Comparison of ENCODE assay signal across 14 mouse cellular contexts in genomic region chr12:12222585-12223290, GRCm38 (mm10). TPM values are rescaled to one million over a fixed set of nuclear protein-coding genes. Genes with fewer than 3 reads are reported as not detected.
DNase-seq lines count a peak whose midpoint lies in the region; ATAC-seq and TF ChIP-seq lines count a peak whose summit lies in the region.
"Had no signal": no experiment of that assay in that cellular context is flagged by ENCODE, and none has a peak within 500 bp of the region (broad histone marks: within the 10 kb centered on the region; RNA-seq: fewer than 3 reads in every experiment).

No protein-coding gene starts in this region.

- peak; percentile 42 to 44 for DNase-seq in heart, adult 2 months
- DNase-seq in heart, postnatal 10 days = peak; percentile 19 to 24
- no peak for DNase-seq in thymus, postnatal 10 days (ENCODE audit: low spot score in 2 of 2)
- DNase-seq in layer of hippocampus, adult 9-11 months = no peak
- no peak for DNase-seq in spleen, adult 18-20 months
- DNase-seq: cerebellum, adult 9-11 months; liver, embryonic 13.5 days had no signal

- no peaks in the 10 kb centered on the region for H3K27me3 ChIP-seq in heart, adult 2 months (ENCODE audit: control insufficient read depth, insufficient read depth, low read length)
- H3K27me3 ChIP-seq in heart, embryonic 11.5 days (ENCODE audit: control insufficient read depth, insufficient read depth, low read length) = no peaks in the 10 kb centered on the region
- H3K27me3 ChIP-seq: liver, embryonic 13.5 days had no signal

- H3K9ac ChIP-seq in heart, adult 2 months (ENCODE audit: low read depth, low read length) = no peak overlapping the region
- no peak overlapping the region for H3K9ac ChIP-seq in heart, embryonic 11.5 days (ENCODE audit: low read depth, low read length)
- H3K9ac ChIP-seq: hindbrain, embryonic 14.5 days; liver, embryonic 13.5 days had no signal

- intact Hi-C loops in heart, adult 2 months (cut with DNase I) = loop anchor here (5.0 kb wide), 1 partner anchor 40 kb away; the partner anchor contains the start of gene Fam49a
- intact Hi-C loops in heart, postnatal 10 days (cut with DNase I) = no loop called here

- no peak for ATAC-seq in heart, embryonic 11.5 days (replicated peaks; ENCODE audit: insufficient number of reproducible peaks, low FRiP score, low TSS enrichment)
- ATAC-seq: midbrain, embryonic 16.5 days had no signal

- 67% methylated on average over 9 of the region's 9 CpGs for WGBS in heart, adult 2 months
- WGBS in heart, embryonic 11.5 days (ENCODE audit: insufficient replicate concordance) = 74% methylated on average over 9 of the region's 9 CpGs
- 85% methylated on average over 9 of the region's 9 CpGs for WGBS in macrophage (ENCODE audit: missing documents)

- H3K36me3 ChIP-seq in heart, adult 2 months (ENCODE audit: control insufficient read depth, insufficient read depth, low read length) = no peaks in the 10 kb centered on the region
- H3K36me3 ChIP-seq in heart, embryonic 11.5 days (ENCODE audit: control insufficient read depth, insufficient read depth, low read length) = no peaks in the 10 kb centered on the region
- no peaks in the 10 kb centered on the region for H3K36me3 ChIP-seq in macrophage (ENCODE audit: inconsistent target)
- H3K36me3 ChIP-seq: liver, embryonic 13.5 days had no signal

- H3K4me3 ChIP-seq in heart, adult 2 months = no peak overlapping the region
- H3K4me3 ChIP-seq in heart, embryonic 11.5 days (ENCODE audit: low read depth, low read length) = no peak overlapping the region
- no peak overlapping the region for H3K4me3 ChIP-seq in bone marrow macrophage, adult 2 months (ENCODE audit: insufficient read depth, low read length)
- no peak overlapping the region for H3K4me3 ChIP-seq in macrophage (ENCODE audit: inconsistent target)
- H3K4me3 ChIP-seq: liver, embryonic 13.5 days had no signal

- no peak for TF ChIP-seq POLR2A in heart, adult 2 months (IDR thresholded peaks at IDR 0.05; ENCODE audit: insufficient read depth, low read depth, low read length)
- no peak for TF ChIP-seq POLR2A in bone marrow macrophage, adult 2 months (IDR thresholded peaks at IDR 0.05; ENCODE audit: borderline replicate concordance, low read depth, low read length)

- no peaks in the 10 kb centered on the region for H3K79me2 ChIP-seq in heart, adult 2 months (replicated peaks; ENCODE audit: control insufficient read depth, insufficient read depth, low read length)
- no peaks in the 10 kb centered on the region for H3K79me2 ChIP-seq in macrophage (ENCODE audit: inconsistent target)

- H3K9me3 ChIP-seq in heart, embryonic 11.5 days (replicated peaks; ENCODE audit: control insufficient read depth, low read length) = no peaks in the 10 kb centered on the region
- H3K9me3 ChIP-seq: liver, embryonic 13.5 days had no signal

- TF ChIP-seq EP300 in heart, adult 2 months (IDR thresholded peaks at IDR 0.05; ENCODE audit: insufficient read depth, low read depth, low read length) = no peak

- no peak overlapping the region; the same call in 1 of the 2 replicates for H3K27ac ChIP-seq in heart, adult 2 months
- no peak overlapping the region for H3K27ac ChIP-seq in heart, embryonic 11.5 days (ENCODE audit: low read depth, low read length)
- peak overlapping the region; percentile 58 for H3K27ac ChIP-seq in bone marrow macrophage, adult 2 months (ENCODE audit: insufficient read depth, low read depth, low read length)
- peak overlapping the region; percentile 50 for H3K27ac ChIP-seq in macrophage
- H3K27ac ChIP-seq: hindbrain, embryonic 14.5 days; kidney, postnatal 0 days; liver, embryonic 13.5 days had no signal

- peaks cover 6% of the 10 kb centered on the region; the same call in 1 of the 2 replicates for H3K4me1 ChIP-seq in heart, adult 2 months (ENCODE audit: control insufficient read depth, insufficient read depth, low read length)
- no peaks in the 10 kb centered on the region for H3K4me1 ChIP-seq in heart, embryonic 11.5 days (ENCODE audit: control insufficient read depth, insufficient read depth, low read length)
- H3K4me1 ChIP-seq in bone marrow macrophage, adult 2 months (ENCODE audit: control insufficient read depth, insufficient read depth, low read length) = peaks cover 56% of the 10 kb centered on the region
- H3K4me1 ChIP-seq: liver, embryonic 13.5 days had no signal

- TF ChIP-seq CTCF in heart, adult 2 months (IDR thresholded peaks at IDR 0.05) = no peak
- TF ChIP-seq CTCF in bone marrow macrophage, adult 2 months (IDR thresholded peaks at IDR 0.05; ENCODE audit: low read depth, low read length) = no peak

- H3K4me2 ChIP-seq in heart, embryonic 11.5 days = no peak overlapping the region
- H3K4me2 ChIP-seq: hindbrain, embryonic 14.5 days; liver, embryonic 13.5 days had no signal

RNA-seq across cellular contexts. Expression of gene Fam49a, which starts 39.2 kb away (rescaled TPM):
- total RNA-seq in heart, adult 2 months (2021) = 1 to 10 TPM; 7.1 to 9.8 TPM
- polyA plus RNA-seq in heart, adult 2 months (2012; rRNA removed) = 4.1 and 6.5 TPM in 2 replicates
- polyA plus RNA-seq in heart, embryonic 11.5 days (2014; fragmentation: Nextera tagmentation; extraction: Ambion mirVana) = 48.9 and 63.7 TPM in 2 replicates
- 68.2 and 82.8 TPM in 2 replicates for polyA plus RNA-seq in bone marrow macrophage, adult 2 months (2012; ENCODE audit: insufficient read depth, insufficient read length, missing spikeins)
- total RNA-seq in heart, postnatal 10 days (2021) = 10 to 100 TPM; 14.7 to 15.6 TPM
- 100 to 1,000 TPM in 19 of 26 experiments, 10 to 100 TPM in 7; 72.7 to 295 (median 143) TPM for total RNA-seq in macrophage (2018; cell fraction: chromatin; rRNA removed)
- total RNA-seq in macrophage (2018; cell fraction: cytosol; rRNA removed) = 100 to 1,000 TPM in 7 of 26 experiments, 10 to 100 TPM in 19; 42.1 to 126 (median 91.4) TPM
- total RNA-seq in macrophage (2018; cell fraction: nucleus; rRNA removed) = 100 to 1,000 TPM in 17 of 26 experiments, 10 to 100 TPM in 9; 38.7 to 326 (median 141) TPM
- polyA plus RNA-seq in macrophage (2018) = 22.6 to 41.6 TPM (median 39.8 TPM) in 3 replicates
- polyA plus RNA-seq: C2C12 had no signal

Comparison
In these comparisons a context has a peak if more than half of its experiments do, and no peak if none do; other contexts are left out.
1. DNase-seq: peak in heart, adult 2 months (2 of 2) and heart, postnatal 10 days (2 of 2); none in thymus, postnatal 10 days (0 of 2), layer of hippocampus, adult 9-11 months (single experiment) and spleen, adult 18-20 months (0 of 2).
2. H3K27ac ChIP-seq: peak in bone marrow macrophage, adult 2 months (single experiment) and macrophage (single experiment); none in heart, adult 2 months (single experiment) and heart, embryonic 11.5 days (single experiment).